Mouse (Mus musculus): ENCODE results near the gene Rabggta.

The Rabggta gene

DNA sequence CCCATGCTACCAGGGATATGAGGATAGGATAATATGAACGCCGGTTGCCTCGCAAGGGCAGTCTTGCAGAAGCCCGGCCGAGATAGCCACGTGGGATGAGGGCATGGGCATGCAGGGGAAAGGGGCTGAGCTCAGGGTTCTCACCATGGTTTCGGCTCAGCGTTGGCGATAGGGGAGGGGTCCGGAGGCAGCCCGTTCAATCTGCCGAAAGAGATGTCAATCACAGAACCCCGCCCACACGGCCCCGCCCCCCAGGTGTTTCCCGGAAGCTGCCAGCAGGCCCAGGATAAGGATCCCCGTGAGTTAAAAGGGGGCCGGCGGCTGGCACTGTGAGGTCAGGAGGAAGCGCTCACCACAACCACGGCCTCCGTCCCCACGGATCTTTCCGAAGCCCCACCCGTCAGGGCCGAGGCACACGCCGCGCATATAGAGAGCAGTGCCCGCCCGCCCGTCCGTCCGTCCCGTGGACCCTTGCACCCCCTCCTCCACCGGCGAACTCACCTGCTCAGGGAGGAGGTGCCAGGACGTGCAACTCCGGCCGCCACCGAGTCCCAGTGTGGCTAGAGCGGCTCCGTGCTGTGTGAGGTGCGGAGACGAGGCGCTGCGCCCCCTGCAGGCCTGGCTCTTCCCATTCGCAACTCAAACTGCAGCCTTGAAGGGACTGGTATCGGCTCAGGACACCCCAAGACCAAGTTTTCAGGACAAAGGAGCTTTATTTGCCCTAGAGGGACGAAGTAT is at the start of gene Rabggta:
TSS of gene Rabggta (minus strand) at position 564 of the 738 bp plus-strand sequence.
- DNase-seq = peak; percentile 95

DNA sequence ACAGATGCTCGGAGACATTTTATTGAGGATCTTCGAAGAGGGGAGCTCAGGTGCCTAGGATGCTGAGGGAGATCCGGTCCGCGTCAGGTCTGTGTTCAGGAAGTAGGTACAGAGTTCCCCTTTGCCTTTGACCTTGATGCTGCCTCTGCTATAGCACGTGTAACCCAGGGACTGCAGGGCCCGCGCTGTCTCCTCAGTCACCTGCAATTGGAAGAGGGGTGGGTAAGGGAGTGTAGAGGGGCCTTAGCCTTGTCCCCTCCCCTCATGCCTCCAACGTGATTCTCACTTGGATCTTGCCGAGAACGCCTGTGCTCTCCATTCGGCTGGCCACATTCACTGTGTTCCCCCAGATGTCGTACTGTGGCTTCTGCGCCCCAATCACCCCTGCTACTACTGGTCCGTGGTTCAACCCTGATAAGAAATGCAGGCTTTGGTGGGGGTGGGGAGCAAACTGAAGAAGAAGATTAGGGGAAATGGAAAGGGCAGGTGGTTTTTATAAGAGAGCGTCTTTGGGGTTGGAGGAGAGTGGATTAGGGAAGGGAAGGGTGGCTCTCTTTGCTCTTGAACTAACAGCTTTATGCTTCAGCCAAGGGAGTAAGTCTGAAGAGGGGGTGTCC is 47.1 kb upstream of the Rabggta start:
- no peak for DNase-seq

DNA sequence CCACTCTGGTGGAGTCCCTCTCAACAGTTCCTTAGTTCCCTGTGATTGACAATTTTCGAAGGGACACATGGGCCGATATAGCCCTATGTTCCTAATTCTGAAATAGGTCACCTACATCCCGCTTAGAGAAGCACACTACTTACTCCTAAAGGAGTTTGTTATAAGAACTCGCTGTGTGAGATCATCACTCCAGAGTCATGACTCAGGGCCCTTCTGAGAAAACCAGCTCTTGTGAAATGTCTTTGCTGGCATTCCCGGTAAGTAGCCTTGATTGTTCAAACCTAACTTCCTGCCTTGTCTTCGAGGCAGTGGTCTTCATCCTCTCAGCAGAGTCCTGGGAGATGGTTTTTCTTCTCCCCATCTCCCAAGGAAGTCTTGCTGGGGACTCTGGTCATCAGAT is 46.5 kb upstream of the Rabggta start:
- DNase-seq = no peak

DNA sequence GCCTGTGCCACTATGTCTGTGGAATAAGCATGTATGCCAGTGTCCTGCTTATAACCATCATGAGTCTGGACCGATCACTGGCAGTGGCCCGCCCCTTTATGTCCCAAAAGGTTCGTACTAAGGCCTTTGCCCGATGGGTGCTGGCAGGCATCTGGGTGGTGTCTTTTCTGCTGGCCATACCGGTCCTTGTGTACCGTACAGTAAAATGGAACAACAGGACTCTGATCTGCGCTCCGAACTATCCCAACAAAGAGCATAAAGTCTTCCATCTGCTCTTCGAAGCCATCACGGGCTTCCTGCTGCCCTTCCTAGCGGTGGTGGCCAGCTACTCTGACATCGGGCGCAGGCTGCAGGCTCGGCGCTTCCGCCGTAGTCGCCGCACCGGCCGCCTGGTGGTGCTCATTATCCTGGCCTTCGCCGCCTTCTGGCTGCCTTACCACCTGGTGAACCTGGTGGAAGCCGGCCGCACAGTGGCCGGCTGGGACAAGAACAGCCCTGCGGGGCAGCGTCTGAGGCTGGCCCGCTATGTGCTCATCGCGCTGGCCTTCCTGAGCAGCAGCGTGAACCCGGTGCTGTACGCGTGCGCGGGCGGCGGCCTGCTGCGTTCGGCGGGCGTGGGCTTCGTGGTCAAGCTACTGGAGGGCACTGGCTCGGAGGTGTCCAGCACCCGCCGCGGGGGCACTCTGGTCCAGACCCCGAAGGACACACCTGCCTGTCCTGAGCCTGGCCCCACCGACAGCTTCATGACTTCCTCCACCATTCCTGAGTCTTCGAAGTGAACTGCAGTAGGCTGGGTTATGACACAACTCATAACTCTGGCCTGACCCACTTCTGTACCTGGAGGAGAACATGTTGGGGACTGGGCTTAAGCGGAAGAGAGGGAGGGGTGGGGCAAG is 45.7 kb upstream of the Rabggta start:
- peak; percentile 75 for DNase-seq

DNA sequence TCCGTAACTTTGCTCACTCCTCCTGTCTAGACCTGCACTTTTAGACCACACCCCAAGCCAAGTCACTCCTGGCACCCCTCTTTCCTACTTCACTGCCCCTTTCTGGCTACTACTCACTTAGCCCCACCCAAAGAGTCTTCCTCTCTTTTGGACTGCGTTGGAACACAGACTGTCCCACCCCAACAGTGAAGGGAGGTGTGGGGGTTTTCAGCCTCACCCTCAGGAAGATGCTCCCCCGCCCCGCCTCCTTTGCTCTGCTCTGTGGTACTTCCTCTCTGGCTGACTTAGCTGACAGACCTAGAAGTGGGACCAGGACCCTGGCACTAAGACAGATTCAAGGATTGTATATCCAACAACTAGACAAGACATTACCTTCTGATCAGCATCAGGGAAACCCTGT is 43.6 kb upstream of the Rabggta start, which contains the start of gene Ltb4r1:
TSS of gene Ltb4r1 (plus strand) at position 267 of the 400 bp plus-strand sequence.
- no peak for DNase-seq

DNA sequence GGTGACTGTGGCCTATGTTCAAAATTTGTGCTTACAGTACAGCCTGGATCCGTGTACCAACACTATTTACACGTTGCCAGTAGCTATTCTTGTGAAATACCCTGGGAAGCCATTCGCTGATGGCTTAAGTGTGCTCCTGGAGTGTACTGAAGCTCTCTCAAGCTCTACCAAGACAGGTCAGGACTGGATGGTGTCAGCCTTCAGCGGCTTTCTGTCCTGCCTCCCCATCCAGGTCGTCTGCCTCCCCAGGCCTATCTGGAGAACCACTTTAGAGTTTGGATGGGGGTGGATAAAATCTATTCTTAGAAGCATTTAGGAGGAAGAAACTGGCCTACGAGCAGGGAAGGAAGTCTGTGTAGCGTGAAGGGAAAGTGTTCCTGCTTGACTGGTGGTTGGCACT is 41.1 kb upstream of the Rabggta start:
- no peak for DNase-seq

DNA sequence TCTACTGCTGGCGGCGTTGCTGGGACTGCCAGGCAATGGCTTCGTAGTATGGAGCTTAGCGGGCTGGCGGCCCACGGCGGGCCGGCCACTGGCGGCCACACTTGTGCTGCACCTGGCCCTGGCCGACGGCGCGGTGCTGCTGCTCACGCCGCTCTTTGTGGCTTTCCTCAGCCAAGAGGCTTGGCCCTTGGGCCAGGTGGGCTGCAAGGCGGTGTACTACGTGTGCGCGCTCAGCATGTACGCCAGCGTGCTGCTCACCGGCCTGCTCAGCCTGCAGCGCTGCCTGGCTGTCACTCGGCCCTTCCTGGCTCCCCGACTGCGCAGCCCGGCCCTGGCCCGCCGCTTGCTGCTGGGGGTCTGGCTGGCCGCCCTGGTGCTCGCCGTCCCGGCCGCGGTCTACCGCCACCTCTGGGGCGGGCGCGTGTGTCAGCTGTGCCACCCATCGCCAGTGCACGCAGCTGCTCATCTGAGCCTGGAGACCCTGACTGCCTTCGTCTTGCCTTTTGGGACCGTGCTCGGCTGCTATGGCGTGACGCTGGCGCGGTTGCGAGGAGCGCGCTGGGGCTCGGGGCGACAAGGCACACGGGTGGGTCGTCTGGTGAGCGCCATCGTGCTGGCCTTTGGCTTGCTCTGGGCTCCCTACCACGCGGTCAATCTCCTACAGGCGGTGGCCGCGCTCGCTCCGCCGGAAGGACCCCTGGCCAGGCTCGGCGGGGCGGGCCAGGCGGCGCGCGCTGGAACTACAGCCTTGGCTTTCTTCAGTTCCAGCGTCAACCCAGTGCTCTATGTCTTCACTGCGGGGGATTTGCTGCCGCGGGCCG is 40.1 kb upstream of the Rabggta start:
- DNase-seq = no peak

DNA sequence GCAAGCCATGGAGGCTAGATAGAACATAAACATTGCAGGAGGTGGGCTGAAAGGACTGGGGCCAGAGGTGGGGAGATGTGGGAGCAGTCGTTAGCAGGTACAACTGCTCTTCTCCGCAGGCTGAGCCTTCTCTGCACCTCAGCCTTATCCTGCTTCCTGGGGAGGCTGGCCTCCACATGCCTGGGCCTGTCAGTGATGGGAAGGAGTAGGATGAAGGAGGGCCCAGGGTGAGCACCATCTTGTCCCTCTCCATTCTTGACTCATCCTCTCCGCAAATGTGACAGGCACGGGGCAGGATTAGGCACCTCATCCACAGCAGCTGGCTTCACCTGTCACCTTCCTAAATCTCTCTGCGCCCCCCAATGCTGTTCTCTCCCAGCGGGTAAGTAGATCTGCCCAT is 39.1 kb upstream of the Rabggta start, which contains the start of gene Ltb4r2:
TSS of gene Ltb4r2 (plus strand) at position 266 of the 400 bp plus-strand sequence.
- no peak for DNase-seq

DNA sequence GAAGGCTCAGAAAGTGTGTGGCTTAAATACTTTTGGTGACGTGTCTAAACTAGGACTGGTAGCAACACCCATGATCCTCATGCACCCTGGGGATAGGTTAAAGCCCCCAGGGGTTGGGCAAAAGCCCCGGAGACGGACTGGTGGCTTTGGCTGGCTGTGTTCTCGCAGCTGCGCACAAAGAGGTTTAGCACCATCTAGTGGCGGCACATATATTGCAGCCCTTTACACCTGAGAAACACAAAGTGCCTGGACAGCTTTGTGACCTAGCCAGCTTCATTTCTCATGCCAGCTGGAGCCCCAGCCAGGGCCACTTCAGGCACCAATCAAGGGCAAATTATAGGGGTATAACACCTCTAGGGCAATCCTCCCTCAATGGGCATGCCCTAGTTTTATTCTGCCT is 38.1 kb upstream of the Rabggta start:
- peak; percentile 89 for DNase-seq

DNA sequence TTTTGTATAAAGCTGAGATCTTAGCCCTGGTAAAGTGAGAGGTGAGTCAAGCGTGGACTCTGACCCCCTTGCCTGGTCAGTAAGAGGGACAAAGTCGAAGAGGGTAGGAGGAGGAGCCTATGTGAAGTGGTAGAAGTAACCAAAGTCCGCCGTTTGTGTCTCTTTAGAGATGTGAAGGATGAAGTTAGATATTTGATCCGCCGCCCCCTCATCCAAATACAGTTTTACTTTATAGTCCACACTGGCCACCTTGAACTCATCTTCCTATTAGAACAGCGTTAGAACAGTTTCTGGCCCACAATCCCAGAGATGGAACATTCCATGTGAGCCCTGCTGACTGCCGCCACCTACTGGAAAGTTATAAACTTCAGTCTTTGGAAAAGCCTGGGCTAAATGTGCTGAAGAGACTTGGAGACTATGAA is 36.3 kb upstream of the Rabggta start, which contains the start of gene Cideb:
TSS of gene Cideb (minus strand) at position 96 of the 422 bp plus-strand sequence.
- peak; percentile 89 for DNase-seq

DNA sequence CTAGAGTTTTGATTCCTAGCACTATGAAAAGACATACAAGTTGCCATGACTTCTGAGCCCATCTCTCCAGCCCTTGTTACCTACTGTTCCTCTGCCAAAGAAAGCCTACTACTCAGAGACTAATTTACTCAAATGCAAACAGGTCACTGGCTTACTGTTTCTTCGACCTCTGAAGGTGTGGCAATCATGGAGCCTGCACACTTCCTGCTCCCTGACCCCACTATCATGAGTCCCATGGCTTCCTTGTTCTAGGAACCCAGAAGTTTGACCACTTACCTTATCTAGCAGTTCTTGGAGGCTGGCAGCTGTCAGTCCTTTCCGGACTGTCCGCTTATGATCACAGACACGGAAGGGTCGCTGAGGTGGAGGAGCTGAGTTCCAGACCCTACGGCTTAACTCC is 35.5 kb upstream of the Rabggta start:
- no peak for DNase-seq

DNA sequence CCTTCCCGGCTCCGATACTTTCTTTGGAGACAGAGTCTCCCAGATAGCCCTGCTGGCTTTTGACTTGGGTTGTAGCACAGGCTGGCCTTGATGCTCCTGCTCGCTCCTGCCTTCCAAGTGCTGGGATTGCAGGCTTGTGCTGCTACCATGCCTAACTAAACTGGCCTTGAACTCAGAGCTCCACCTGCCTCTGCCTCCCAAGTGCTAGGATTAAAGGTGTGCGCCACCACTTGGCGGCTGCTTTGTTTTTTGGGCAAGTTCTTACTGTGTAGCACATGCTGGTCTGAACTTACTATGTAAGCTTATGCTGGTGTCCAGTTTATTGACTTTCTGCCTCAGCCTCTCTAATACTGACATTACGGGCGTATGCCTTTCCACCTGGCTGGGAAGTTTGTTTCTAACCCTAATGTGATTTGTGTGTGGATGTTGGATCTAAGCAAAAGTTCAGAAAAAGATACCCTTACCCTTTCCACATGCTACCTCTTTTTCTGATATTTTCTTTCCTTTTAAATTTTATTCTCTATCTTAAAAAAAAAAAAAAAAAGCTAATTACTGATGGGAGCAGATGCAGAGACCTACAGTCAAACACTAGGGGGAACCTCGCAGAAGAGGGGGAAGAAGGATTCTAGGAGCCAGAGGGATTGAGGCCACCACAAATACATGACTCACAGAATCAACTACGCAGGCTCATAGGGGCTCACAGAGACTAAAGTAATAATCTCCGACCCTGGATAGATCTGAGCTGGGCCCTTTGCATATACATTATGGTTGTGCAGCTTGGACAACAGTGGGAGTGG is 25.2 kb upstream of the Rabggta start:
- no peak for DNase-seq

DNA sequence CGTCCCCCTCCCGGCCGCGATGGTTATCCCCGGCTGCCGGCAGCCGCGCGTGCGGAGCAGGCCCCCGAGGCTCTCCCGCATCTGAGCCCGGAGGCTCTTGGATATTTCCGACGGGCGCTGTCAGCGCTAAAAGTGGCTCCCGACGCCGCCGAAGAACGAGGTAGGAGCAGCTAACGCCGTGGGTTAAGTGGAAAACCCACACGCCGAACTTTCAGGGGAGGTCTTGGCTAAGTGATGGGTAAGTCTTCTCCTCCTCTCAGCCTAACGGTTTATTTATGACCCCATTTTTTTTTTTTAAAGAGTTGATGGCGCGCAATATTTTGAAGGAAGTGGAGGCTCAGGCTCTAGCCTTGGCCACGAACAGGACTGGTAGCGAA is 23.8 kb upstream of the Rabggta start:
- no peak for DNase-seq

DNA sequence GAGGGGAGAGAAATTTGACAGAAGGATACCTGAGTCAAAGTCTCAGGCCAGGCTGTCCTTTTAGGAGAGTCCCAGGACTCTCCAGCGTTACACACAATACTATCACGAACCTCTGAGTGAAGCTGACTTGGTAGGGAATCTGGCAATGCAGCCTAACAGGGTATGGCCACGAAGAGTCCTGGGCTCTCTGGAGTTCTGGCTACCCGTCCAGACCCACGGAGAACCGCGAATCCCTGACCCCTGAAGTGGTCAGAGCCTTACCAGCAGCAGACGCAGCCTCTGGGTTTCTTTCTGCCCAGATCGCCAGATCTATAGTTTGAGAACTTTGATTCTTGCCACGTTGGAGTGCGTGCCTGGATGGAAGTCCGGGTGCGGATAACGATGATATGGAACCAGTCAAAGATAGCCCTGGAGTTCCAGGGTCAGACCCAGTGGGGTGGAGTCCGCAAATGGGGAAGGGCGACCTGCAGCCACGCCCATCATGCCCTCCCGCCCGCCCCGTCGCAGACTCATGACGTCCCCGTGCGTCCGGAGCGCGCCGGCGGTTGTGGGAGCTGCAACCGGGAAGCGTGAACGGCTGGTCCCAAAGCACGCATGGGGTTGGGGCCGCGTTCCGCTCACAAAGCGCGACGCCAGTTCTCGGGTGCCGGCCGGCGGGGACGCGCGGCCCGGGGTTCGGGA is 23.3 kb upstream of the Rabggta start, which contains the start of the genes Dhrs1 and Nop9:
TSS of gene Dhrs1 (minus strand) at position 511 of the 681 bp plus-strand sequence.
TSS of gene Nop9 (plus strand) at position 514 of the 681 bp plus-strand sequence.
- DNase-seq = peak; percentile 85

DNA sequence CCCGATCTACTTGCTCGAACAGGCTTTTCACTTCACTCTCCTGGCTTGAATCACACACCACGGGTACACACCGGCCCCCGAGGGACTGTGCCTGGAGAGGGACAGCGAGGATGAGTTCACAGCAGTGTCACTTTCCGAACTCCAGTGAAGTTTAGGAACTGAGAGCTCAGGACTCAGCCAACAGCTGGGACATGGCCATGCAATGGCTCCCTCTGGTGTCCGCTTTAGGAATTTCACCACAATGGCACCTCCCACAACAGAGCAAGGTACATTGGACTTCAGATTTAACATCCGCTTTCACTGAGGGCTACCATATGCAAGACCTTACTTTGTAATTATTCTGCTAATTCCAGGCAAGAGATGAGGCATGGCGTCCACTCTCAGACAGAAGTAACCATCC is 21.6 kb upstream of the Rabggta start:
- DNase-seq = peak; percentile 82

DNA sequence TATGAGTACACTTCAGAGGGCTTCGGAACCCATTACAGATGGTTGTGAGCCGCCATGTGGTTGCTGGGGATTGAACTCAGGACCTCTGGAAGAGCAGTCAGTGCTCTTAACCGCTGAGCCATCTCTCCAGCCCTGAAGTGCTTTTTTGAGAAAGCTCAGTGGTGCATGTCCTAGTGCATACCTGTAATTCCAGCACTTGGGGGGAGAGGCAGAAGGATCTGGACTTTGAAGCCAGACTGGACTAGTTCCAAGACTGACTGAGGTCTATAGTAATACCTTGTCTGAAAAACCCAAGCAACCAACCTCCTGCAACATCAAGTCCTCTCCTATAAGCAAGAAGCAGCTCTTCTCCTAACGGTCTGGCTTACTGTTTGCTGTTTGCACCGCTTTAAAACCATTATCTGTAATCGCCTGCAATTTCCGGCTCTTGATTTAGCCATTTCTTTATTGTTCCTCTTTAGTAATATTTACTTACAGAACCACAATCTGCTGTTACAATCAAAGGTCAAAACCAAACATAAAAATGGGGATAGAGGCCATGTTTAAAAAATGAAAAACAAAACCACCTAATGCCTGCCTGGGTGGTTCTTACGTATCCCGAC is 15.1 kb upstream of the Rabggta start:
- peak; percentile 78 for DNase-seq

DNA sequence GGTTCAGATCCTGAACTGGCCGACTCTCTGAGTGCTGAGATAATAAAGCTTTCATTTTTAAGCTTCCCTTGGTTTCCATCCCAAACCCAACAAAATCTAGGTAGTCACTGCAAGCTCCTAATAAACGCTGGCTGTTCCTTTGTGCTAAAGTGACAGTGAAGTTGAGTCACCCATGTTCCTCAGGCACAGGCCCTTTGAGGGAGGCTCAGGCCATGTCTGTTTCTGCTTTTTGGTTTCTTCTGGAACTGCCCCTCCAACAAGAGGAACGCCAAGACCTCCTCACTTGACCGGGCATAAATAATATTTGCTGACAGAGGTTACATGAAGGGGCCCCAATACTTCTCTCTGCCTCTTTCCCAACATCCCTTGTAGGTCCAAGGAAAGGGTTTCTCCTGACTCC is 13.7 kb upstream of the Rabggta start:
- no peak for DNase-seq

DNA sequence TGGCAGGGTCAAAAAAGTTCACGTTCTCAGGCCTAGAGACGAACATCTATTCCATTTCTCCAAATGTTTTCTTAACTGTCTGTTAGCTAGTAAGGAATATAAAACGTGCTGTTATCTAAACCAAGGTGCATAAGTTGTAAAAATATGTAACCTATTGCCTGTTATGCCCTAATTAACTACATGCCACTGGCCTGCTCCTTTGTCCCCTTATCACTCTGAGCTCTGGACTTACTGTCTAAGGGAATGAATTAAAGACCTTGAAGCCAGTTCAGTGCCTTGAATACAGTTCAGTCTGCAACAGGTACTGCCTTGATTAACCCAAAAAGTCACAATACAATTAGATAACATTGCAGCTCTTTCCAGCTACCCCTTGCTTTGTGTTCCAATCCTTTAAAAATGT is 13.3 kb upstream of the Rabggta start:
- DNase-seq = no peak

DNA sequence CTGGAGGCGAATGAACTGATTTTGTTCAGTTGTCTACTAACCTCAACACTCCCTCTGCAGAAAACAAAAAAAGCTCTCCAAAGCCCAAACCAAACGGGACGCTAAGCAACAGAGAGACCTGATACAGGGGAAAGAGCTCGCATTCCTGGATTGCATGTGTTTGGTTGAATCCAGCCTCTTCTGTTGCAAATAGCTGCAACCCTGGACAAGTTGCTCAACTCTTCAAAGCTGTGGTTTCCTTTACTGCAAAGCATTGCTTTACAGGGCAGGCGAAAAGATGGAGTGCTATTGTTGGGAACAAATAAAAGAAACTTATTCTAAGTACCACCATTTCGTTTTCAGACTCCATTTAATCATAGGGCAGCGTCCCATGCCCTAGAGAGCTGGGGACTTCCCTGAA is 12.8 kb upstream of the Rabggta start:
- no peak for DNase-seq

DNA sequence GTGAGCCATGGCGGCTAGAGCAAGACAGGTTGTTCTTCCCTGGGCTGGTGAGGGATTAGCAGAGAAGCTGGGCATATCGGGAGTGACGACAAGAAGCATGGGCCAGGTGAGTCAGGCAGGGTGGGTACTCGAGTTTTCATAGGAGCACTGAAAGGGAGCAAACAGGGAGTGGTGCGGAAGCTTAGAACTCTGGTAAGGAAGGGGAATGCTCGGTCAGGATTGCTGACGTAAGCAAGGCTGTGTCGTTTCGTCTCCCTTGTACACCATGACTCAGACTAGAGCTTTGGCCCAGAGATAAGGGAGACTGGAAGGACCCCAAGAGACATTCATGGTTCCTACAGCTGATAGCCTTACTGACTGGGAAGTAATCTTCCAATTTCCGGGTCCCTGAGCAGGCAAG is 11.8 kb upstream of the Rabggta start:
- DNase-seq = no peak

Measured in kidney, adult 11 months (tissue).